Mouse (Mus musculus) MEL (cell line): ENCODE data around the gene Mndal.
"Not testable (repeated sequence)": the region's sequence is repeated elsewhere in the genome, so short reads cannot be mapped to it uniquely, and the experiment has no call there.

Source experiments
- CTCF ChIP-seq, 3 experiments: IDR thresholded peaks in 2 of 3; conservative IDR thresholded peaks in 1 of 3; 2 replicates each; pipeline ENCODE4 v1.5.1; 2011 to 2012; ENCODE audit warnings: low read length in 3 of 3, low read depth in 2 of 3, mild to moderate bottlenecking in 2 of 3, improper control_type of control experiment in 1 of 3, inconsistent platforms in 1 of 3, mixed read lengths in 1 of 3, moderate library complexity in 1 of 3; ENCODE audit not compliant: control insufficient read depth in 1 of 3, insufficient read depth in 1 of 3, poor library complexity in 1 of 3, severe bottlenecking in 1 of 3
- HCFC1 ChIP-seq: IDR thresholded peaks from 2 replicates; pipeline ENCODE4 v1.6.1; 2012; ENCODE audit warnings: low read depth, mild to moderate bottlenecking, inconsistent platforms, low read length, improper control_type of control experiment, moderate library complexity
- MAZ ChIP-seq: IDR thresholded peaks from 2 replicates; pipeline ENCODE4 v1.6.1; 2012; ENCODE audit warnings: low read depth, mild to moderate bottlenecking, inconsistent platforms, low read length, improper control_type of control experiment
- NRF1 ChIP-seq: IDR thresholded peaks from 2 replicates; pipeline ENCODE4 v1.6.1; 2014; ENCODE audit warnings: low read depth, mild to moderate bottlenecking, inconsistent platforms, low read length, improper control_type of control experiment, moderate library complexity; ENCODE audit not compliant: poor library complexity, insufficient read depth, severe bottlenecking
- POLR2A ChIP-seq, 2 experiments: IDR thresholded peaks; 2 replicates each; pipeline ENCODE4 v1.6.1; 2011 to 2012; ENCODE audit warnings: low read length in 2 of 2, mild to moderate bottlenecking in 2 of 2, control low read depth in 1 of 2, improper control_type of control experiment in 1 of 2, low read depth in 1 of 2, moderate library complexity in 1 of 2; ENCODE audit not compliant: control insufficient read depth in 1 of 2, insufficient read depth in 1 of 2, poor library complexity in 1 of 2
- POLR2AphosphoS2 ChIP-seq: IDR thresholded peaks from 2 replicates; pipeline ENCODE4 v1.6.1; 2011; ENCODE audit warnings: low read length, improper control_type of control experiment
- RCOR1 ChIP-seq: IDR thresholded peaks from 2 replicates; pipeline ENCODE4 v1.6.1; 2012; ENCODE audit warnings: low read depth, mild to moderate bottlenecking, inconsistent platforms, low read length, improper control_type of control experiment
- SIN3A ChIP-seq: IDR thresholded peaks from 2 replicates; pipeline ENCODE4 v1.6.1; 2012; ENCODE audit warnings: low read length, improper control_type of control experiment, inconsistent platforms
- ZMIZ1 ChIP-seq: IDR thresholded peaks from 2 replicates; pipeline ENCODE4 v1.6.1; 2012; ENCODE audit warnings: low read depth, mild to moderate bottlenecking, inconsistent platforms, low read length, improper control_type of control experiment, moderate library complexity

- not testable (repeated sequence) for TF ChIP-seq MAZ; POLR2A (IDR thresholded peaks at IDR 0.05; ENCODE audit: control insufficient read depth in 1 of 2, insufficient read depth in 1 of 2, low read depth in 1 of 2, low read length in 2 of 2, poor library complexity in 1 of 2); RCOR1; CTCF (IDR thresholded peaks at IDR 0.05 in 2 of 3, conservative IDR thresholded peaks at IDR 0.05 in 1 of 3; ENCODE audit: control insufficient read depth in 1 of 3, insufficient read depth in 1 of 3, low read depth in 2 of 3, low read length in 3 of 3, poor library complexity in 1 of 3, severe bottlenecking in 1 of 3); HCFC1; SIN3A; NRF1; ZMIZ1; POLR2AphosphoS2
Measured at GRCm38 (mm10) chr1:173913256-173913791, 29.0 kb downstream of the Mndal start.
